Mouse (Mus musculus) olfactory bulb, adult 2 months (tissue): ENCODE data around the gene H2-Ab1.

Experiments used
- CTCF ChIP-seq: fragments of 200-500 bp; IDR thresholded peaks from 2 replicates; pipeline ENCODE4 v1.5.1; 2012; ENCODE audit warnings: low read depth, mild to moderate bottlenecking, low read length, moderate library complexity; ENCODE audit not compliant: insufficient read depth
- POLR2A ChIP-seq: fragments of 200-500 bp; IDR thresholded peaks from 2 replicates; pipeline ENCODE4 v1.6.1; 2012; ENCODE audit warnings: mild to moderate bottlenecking, low read depth, low read length, moderate library complexity; ENCODE audit not compliant: insufficient read depth

- no peak for TF ChIP-seq CTCF
- TF ChIP-seq POLR2A = no peak
Observed at GRCm38 (mm10) chr17:34300071-34300470, 42.6 kb downstream of the H2-Ab1 start.
